Mouse (Mus musculus) ES-Bruce4 (cell line): ENCODE results near the gene Atg10.

ENCODE experiments used
- CTCF ChIP-seq: IDR thresholded peaks from one replicate; pipeline ENCODE4 v1.8.1; 2011; ENCODE audit warnings: low read depth, low read length
- POLR2A ChIP-seq: IDR thresholded peaks from one replicate; pipeline ENCODE4 v1.8.1; 2011; ENCODE audit warnings: low read length; ENCODE audit not compliant: insufficient read depth

DNA sequence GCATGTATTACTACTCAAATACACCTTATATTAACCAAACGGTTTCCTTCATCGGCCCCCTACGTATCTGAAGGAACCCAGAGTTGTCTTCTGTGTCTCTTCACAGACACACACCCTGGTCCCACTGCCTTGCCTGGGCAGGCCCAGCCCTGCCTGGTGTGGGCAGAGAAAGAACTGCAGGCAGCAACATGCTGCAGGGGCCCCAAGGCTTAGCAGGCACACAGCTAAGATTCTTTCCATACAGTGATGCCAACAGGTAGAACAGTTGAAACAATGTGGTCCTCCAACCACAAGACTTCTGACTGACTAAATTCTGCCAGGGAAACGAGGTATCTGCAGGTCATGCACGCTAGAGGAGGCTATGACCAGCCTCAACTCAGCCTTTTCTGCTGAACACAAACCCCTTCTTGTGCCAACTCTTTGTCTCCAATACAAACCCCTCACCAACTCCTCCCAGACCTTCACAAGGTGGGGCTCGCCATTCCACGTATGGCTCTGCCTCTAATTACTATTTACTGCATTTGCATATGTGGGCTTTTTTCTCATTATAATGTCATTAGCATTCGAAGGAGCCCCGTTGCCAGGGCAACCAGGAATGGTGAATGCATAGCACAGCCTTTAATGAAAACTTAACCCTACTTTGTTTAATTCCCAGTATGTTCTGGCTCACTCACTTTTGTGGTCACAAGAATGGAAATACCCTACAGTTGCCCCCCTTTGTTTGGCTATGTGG lies 45.2 kb downstream of the Atg10 start:
- TF ChIP-seq CTCF (no peak), POLR2A (no peak)
